Mouse (Mus musculus) ES-E14 (cell line): ENCODE results near the gene Ehbp1l1. TPM values are rescaled to one million over a fixed set of nuclear protein-coding genes. Genes with fewer than 3 reads are reported as not detected.
A peak's percentile ranks its signal among the peaks of the same experiment; 100 is the strongest.

Experiments
- DNase-seq: peaks from one replicate; pipeline ENCODE4 v3.0.0-alpha.2; 2013; ENCODE audit warnings: low read depth, low spot score
- H3K27ac ChIP-seq: 2 replicates; pipeline ENCODE4 v1.5.1; 2012; ENCODE audit warnings: low read depth, mild to moderate bottlenecking, low read length, moderate library complexity, mixed read lengths; ENCODE audit not compliant: poor library complexity, insufficient read depth, severe bottlenecking
- H3K36me3 ChIP-seq: 2 replicates; pipeline ENCODE4 v1.6.1; 2012; ENCODE audit warnings: mild to moderate bottlenecking, low read length, moderate library complexity, mixed read lengths; ENCODE audit not compliant: control insufficient read depth, poor library complexity, insufficient read depth, severe bottlenecking
- H3K4me1 ChIP-seq, 2 experiments: fragments of 150-350 bp in 1 of 2; sonication (generic) in 1 of 2; 2 replicates each; pipeline ENCODE4 v1.6.1; 2012; ENCODE audit warnings: low read length in 2 of 2, mild to moderate bottlenecking in 1 of 2, mixed read lengths in 1 of 2; ENCODE audit not compliant: control insufficient read depth in 2 of 2, insufficient read depth in 2 of 2, poor library complexity in 1 of 2
- H3K4me3 ChIP-seq, 2 experiments: fragments of 150-350 bp in 1 of 2; sonication (generic) in 1 of 2; 2 replicates each; pipeline ENCODE4 v1.5.1; 2012; ENCODE audit warnings: low read length in 2 of 2, low read depth in 1 of 2, mild to moderate bottlenecking in 1 of 2, mixed read lengths in 1 of 2; ENCODE audit not compliant: insufficient read depth in 1 of 2, poor library complexity in 1 of 2, severe bottlenecking in 1 of 2
- H3K9ac ChIP-seq: 2 replicates; pipeline ENCODE4 v1.6.1; 2012; ENCODE audit warnings: low read depth, mild to moderate bottlenecking, low read length, mixed read lengths; ENCODE audit not compliant: poor library complexity, insufficient read depth, severe bottlenecking
- H3K9me3 ChIP-seq: fragments of 150-350 bp; sonication (generic); 2 replicates; pipeline ENCODE4 v1.6.1; 2012; ENCODE audit warnings: low read depth, mild to moderate bottlenecking, low read length; ENCODE audit not compliant: control insufficient read depth, insufficient read depth
- CHD2 ChIP-seq: IDR thresholded peaks from 2 replicates; pipeline ENCODE4 v1.6.1; 2014; ENCODE audit warnings: mild to moderate bottlenecking, low read depth, low read length, inconsistent platforms
- HCFC1 ChIP-seq: IDR thresholded peaks from 2 replicates; pipeline ENCODE4 v1.6.1; 2012; ENCODE audit warnings: low read length, inconsistent platforms, borderline replicate concordance; ENCODE audit not compliant: insufficient read depth
- MAFK ChIP-seq: IDR thresholded peaks from 2 replicates; pipeline ENCODE4 v1.6.1; 2014; ENCODE audit warnings: mild to moderate bottlenecking, low read depth, low read length, inconsistent platforms; ENCODE audit not compliant: insufficient read depth
- ZC3H11A ChIP-seq: IDR thresholded peaks from 2 replicates; pipeline ENCODE4 v1.6.1; 2012; ENCODE audit warnings: low read depth, mild to moderate bottlenecking, inconsistent platforms, low read length, borderline replicate concordance
- ZNF384 ChIP-seq: IDR thresholded peaks from 2 replicates; pipeline ENCODE4 v1.6.1; 2012; ENCODE audit warnings: low read depth, low read length, inconsistent platforms
- in situ Hi-C, 2 experiments: fragments of 600-800 bp; cut with MboI; formaldehyde crosslinking; loops; one replicate each; pipeline ENCODE4 v1.15.1; 2025; ENCODE audit warnings: low sequenced_read_pairs in 2 of 2, inconsistent platforms in 1 of 2; ENCODE audit not compliant: unreplicated experiment in 2 of 2
- total RNA-seq: library from RNA; depleted of rRNA; stranded (reverse); fragments of 300-350 nt; gene quantifications from 2 replicates; pipeline ENCODE4 v1.2.3, GENCODE M21; 2012; rRNA removed

Ehbp1l1 gene
- 9.0 and 16.4 TPM in 2 replicates for total RNA-seq

DNA sequence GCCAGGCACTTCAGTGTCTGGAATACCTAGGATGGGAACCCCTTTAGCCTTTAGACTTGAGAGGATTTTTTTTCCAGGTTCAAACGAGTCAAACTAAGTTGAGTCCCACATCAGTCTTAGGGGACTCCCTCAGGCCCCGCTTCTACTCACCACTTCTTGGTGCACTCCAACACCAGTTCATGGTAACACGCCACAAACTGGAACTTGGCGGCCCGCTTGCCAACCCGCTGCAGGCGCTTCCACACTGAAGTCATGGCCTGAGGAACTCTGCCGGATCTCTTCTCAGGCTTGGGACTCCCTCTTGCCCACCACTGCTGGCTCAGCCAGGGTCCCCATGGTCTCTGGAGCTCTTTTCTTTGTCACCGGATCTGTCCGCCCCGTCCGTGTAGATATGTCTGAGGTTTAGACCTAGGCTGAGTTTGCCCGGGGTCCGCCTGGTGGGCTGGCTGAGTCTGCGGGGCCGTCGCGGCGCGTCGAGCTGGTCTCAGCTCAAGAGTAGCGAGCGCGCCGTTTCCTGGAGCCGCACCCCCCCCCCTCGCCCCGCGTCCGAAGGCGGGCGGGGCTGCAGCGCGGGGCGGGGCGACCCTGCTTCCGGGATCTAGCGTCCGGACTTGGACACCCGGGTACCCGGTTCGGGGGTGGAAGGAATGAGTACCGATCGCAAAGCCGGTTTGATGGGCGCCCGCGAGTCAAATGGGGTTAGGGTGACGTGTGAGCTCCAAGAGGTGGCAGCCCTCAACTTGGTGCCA, at the start of gene Ehbp1l1:
Ehbp1l1 (minus strand) TSS at position 551 of the 749 bp plus-strand sequence.
- TF ChIP-seq CHD2 (no peak), ZC3H11A (no peak), ZNF384 (no peak), HCFC1 (no peak), MAFK (no peak)
- in situ Hi-C loops, result no loop called here
- peaks cover 11% of the 10 kb centered on the region for H3K36me3 ChIP-seq
- no peak for DNase-seq
- peak within 1 kb of the TSS; percentile 61 to 62 for H3K4me3 ChIP-seq
- peak within 1 kb of the TSS; percentile 70 for H3K9ac ChIP-seq
- H3K9me3 ChIP-seq, result no peaks in the 10 kb centered on the region
- no peak within 1 kb of the TSS for H3K27ac ChIP-seq
- H3K4me1 ChIP-seq, result peaks cover 2 to 33% of the 10 kb centered on the region in 2 experiments; a peak in 2 of 4 replicates

DNA sequence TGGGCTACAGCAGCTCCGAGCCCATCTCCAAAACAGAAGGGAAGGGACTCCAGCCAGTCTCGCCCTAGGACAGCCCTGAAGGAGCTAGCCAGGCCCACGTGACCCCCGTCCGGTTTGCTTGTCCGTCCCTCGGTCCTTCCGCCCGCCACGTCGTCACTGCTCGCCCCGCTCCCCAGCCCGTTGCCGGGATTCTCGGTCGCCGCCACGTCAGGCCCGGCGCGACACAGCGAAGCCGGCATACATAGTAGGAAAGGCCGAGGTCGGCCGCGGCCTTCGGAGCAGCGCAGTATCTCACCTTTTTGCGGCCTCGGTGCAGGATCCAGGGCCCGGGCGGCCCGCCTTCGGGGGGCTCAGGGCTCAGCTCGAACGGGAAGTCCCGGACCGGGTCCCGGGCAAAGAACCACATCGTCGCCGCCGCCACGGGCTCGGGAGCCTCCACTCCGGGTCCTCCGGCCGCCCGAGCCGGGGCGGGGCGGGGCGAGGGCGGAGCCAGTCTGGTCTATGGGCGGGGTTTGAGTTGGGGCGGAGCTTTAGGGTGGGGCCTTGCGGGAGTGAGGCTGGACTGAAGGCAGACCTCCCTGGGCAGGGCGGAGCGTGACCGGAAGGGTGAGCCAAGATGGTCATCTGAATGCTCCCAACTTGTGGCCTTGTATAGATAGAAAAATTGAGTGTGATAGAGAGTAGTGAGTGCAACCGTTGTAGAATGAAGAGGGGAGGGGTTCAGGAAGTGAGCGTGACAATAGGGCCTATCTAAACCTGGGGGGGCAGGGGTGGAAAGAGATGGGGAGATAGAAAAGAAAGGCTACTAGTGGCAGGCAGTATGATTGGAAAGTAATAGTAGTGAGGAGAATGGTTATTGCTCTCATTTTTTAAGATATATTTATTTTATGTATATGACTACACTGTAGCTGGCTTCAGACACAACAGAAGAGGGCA, 45.1 kb upstream of the Ehbp1l1 start, which contains the start of gene Scyl1:
Scyl1 (minus strand) TSS at position 495 of the 936 bp plus-strand sequence.
- H3K27ac ChIP-seq, result no peak within 1 kb of the TSS
- H3K4me1 ChIP-seq, result peaks cover 0 to 7% of the 10 kb centered on the region in 2 experiments; a peak in 2 of 4 replicates
- no peak for DNase-seq
- peak within 1 kb of the TSS; percentile 77 to 94 for H3K4me3 ChIP-seq
- peaks cover 6% of the 10 kb centered on the region; the same call in 1 of the 2 replicates for H3K36me3 ChIP-seq
- no peaks in the 10 kb centered on the region for H3K9me3 ChIP-seq
- H3K9ac ChIP-seq, result peak within 1 kb of the TSS; percentile 78
- TF ChIP-seq HCFC1, result no peak
- no peak for TF ChIP-seq CHD2
- TF ChIP-seq ZC3H11A, result no peak
- no peak for TF ChIP-seq ZNF384
- TF ChIP-seq MAFK, result no peak
- in situ Hi-C loops, result no loop called here

DNA sequence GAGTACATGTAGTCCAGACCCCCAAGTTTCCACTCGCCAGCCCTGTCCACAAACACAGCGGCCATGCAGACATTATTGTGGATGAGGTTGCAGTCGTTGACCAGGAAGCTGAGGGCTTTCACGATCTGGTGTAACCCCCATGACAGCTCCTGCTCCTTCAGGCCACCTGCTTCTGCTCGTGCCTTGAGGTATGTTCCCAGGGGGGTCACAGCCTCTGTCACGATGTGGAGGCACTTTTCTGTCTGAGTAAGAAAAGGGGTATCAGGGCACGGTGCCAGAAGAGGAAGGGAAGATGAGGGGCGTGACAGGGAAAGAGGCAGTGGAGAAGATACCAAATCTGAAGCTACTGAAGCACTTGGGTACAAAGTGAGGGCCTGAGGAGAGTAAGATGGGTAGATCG, 44.2 kb upstream of the Ehbp1l1 start:
- no peak for TF ChIP-seq HCFC1
- no peak for TF ChIP-seq CHD2
- TF ChIP-seq ZNF384, result no peak
- no peak for TF ChIP-seq MAFK
- no peak for TF ChIP-seq ZC3H11A
- no peak for DNase-seq
- in situ Hi-C loops, result no loop called here
- Histone ChIP-seq H3K9me3 (no peaks in the 10 kb centered on the region), H3K4me1 (peaks cover 0 to 7% of the 10 kb centered on the region in 2 experiments; a peak in 2 of 4 replicates), H3K36me3 (peaks cover 8% of the 10 kb centered on the region), H3K4me3 (peak overlapping the region; percentile 77 to 94), H3K27ac (no peak overlapping the region), H3K9ac (peak overlapping the region; percentile 78)

DNA sequence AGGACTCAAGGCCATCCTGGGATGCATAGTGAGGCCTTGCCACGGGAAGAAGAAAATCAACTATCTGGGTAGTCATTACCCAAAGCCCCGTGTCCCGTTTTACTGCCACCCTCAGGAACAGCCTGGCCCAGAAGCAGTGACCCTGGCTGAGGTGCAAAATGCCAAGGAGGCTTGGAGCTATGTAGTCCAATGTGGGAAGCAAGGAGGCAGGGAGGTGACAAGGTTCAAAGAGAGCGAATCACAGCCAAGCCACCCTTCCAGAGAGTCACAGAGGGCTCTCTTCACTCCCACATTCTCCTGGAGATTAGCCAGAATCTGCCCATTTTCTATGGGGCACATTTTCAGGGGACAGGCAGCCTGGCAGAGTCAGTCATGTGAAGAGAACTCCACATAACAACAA, 41.2 kb upstream of the Ehbp1l1 start:
- no peaks in the 10 kb centered on the region for H3K9me3 ChIP-seq
- no peak overlapping the region for H3K27ac ChIP-seq
- H3K4me1 ChIP-seq, result peaks cover 2 to 13% of the 10 kb centered on the region in 2 experiments; a peak in 3 of 4 replicates
- no peak for TF ChIP-seq ZC3H11A
- TF ChIP-seq HCFC1, result no peak
- TF ChIP-seq CHD2, result no peak
- no peak for TF ChIP-seq ZNF384
- no peak for TF ChIP-seq MAFK
- DNase-seq, result no peak
- peaks cover 28% of the 10 kb centered on the region for H3K36me3 ChIP-seq
- in situ Hi-C loops, result no loop called here
- H3K9ac ChIP-seq, result no peak overlapping the region
- H3K4me3 ChIP-seq, result no peak overlapping the region
